Mouse (Mus musculus) frontal cortex, adult 2 months (tissue): Measurements from ENCODE around the gene Dnajc25. TPM values are rescaled to one million over a fixed set of nuclear protein-coding genes. Genes with fewer than 3 reads are reported as not detected.

ENCODE experiments used
- DNase-seq, 2 experiments: peaks; one replicate each; pipeline ENCODE4 v3.0.0; 2022; ENCODE audit warnings: low spot score in 1 of 2; ENCODE audit errors: extremely low spot score in 1 of 2
- polyA plus RNA-seq: library from polyadenylated mRNA; depleted of rRNA; stranded (reverse); fragments of >200 nt; gene quantifications from 2 replicates; pipeline ENCODE4 v1.2.3, GENCODE M21; 2012; rRNA removed

Dnajc25 gene
- polyA plus RNA-seq, 1 experiment = 4.2 TPM

DNA sequence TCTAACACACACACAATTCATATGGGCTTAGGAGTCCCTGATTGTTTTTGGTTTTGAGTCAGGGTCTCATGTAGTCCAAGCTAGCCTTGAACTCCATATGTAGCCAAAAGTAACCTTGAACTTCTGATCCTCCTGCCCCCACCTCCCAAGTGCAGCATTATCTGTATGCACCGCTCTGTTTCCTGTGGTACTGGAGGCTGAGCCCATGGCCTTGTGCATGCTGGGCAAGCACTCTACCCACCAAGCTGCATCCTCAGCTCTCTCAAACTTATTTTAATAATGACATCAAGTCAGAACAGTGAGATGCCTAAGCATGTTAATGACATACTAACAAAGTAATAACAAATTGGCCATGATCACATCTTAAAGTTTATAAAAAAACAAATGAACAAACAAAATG, 56.2 kb downstream of the Dnajc25 start:
- DNase-seq = no peak

DNA sequence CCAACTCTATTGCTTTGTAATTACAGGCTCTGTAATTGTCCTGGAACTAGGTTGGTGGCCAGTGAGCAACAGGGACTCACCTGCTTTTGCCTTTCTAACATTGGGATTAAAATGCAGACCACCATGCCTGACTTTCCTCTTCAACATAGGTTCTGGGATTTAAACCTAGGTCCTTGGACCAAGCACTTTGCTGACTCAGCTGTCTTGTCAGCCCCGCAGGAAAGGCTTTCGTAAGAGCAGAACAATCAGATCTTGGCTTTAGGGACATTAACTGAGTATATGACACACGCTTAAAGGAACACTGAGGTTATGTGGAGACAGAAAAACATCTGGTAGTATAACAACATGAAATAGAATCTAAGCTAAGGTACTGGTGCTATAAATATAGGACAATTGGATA, 63.1 kb downstream of the Dnajc25 start:
- no peak for DNase-seq

DNA sequence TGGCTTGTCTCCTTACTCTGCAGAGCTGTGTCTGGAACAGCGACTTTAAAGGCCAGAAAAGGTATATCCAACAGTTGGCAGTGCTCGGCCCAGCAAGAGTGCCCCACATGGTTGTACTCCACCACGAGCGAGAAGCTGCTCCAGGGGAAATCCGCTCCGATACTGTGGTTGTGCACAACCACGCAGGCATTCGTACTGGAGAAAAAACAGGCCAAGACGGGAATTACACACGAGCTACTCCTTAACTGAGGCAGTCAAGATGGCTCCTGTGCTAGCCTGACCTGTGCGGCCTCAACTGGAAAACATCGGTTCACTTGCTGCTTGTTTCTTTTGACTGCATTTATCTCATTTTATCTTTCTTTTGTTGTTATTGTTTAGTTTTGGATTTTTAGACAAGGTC, 67.7 kb downstream of the Dnajc25 start:
- DNase-seq = no peak

DNA sequence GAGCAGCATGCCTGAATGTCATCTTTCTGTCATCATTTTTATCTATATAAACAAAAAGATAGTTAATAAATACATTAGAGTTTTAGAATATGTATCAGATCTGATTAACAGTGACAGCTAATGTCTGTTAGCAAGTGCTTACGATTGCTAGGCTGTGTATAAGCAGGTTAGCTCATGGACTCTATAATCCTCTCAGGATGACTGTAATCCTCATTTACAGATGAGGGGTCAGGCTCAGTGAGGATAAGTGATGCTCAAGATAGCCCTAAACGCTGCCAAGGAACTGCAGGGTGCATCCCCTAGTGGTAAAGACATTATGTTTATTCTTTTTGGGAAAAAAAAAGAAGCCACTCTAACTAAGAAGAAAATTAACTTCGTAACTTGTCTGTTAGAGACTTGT, 74.4 kb downstream of the Dnajc25 start:
- DNase-seq = no peak

Other genes starting within 250 kb of the Dnajc25 start
- 0.38 and 0.40 TPM in 2 replicates for gene Olfr267, start 207.3 kb upstream of the Dnajc25 start, polyA plus RNA-seq
- 36.8 and 40.3 TPM in 2 replicates for gene Ecpas, start 82.3 kb upstream of the Dnajc25 start, polyA plus RNA-seq
- 9.9 and 15.3 TPM in 2 replicates for gene Zkscan16, start 51.4 kb upstream of the Dnajc25 start, polyA plus RNA-seq
- 1.1 and 1.3 TPM in 2 replicates for gene Ptgr1, start 7.9 kb upstream of the Dnajc25 start, polyA plus RNA-seq
- gene Gm20503, start 8.1 kb downstream of the Dnajc25 start, polyA plus RNA-seq = 0.10 TPM in 1 of 2 replicates, not detected in the other
- gene Gng10, start 40.0 kb downstream of the Dnajc25 start, polyA plus RNA-seq = 69.4 and 69.7 TPM in 2 replicates
- gene AI481877, start 143.9 kb downstream of the Dnajc25 start, polyA plus RNA-seq = not detected in 2 replicates
- 63.7 TPM in 2 replicates for gene Ugcg, start 194.2 kb downstream of the Dnajc25 start, polyA plus RNA-seq